Mouse (Mus musculus) forebrain, embryonic 14.5 days (tissue): Measurements from ENCODE around the gene AU021092. TPM values are rescaled to one million over a fixed set of nuclear protein-coding genes. Genes with fewer than 3 reads are reported as not detected.

ENCODE experiments used
- ATAC-seq: fragments of 200-750 bp; cut with Nextera tagmentation; 2 replicates; pipeline ENCODE4 v1.8.0; 2017; ENCODE audit warnings: mild to moderate bottlenecking, moderate library complexity
- DNase-seq: peaks from one replicate; pipeline ENCODE4 v3.0.0-alpha.2; 2015; ENCODE audit warnings: low spot score
- H3K27ac ChIP-seq: fragments of 300-500 bp; sonication (generic); 2 replicates; pipeline ENCODE4 v1.5.1; 2014; ENCODE audit warnings: low read depth, mild to moderate bottlenecking, control low read depth, low read length, moderate library complexity
- H3K27me3 ChIP-seq: fragments of 300-500 bp; sonication (generic); replicated peaks from 2 replicates; pipeline ENCODE4 v1.6.1; 2014; ENCODE audit warnings: low read length, control low read depth, mixed read lengths; ENCODE audit not compliant: control insufficient read depth, insufficient read depth
- H3K36me3 ChIP-seq: fragments of 300-500 bp; sonication (generic); 2 replicates; pipeline ENCODE4 v1.6.1; 2014; ENCODE audit warnings: low read length, control low read depth; ENCODE audit not compliant: control insufficient read depth, insufficient read depth
- H3K4me1 ChIP-seq: fragments of 300-500 bp; sonication (generic); 2 replicates; pipeline ENCODE4 v1.6.1; 2014; ENCODE audit warnings: antibody characterized with exemption, low read length, control low read depth; ENCODE audit not compliant: control insufficient read depth, insufficient read depth
- H3K4me2 ChIP-seq: fragments of 300-500 bp; sonication (generic); 2 replicates; pipeline ENCODE4 v1.6.1; 2014; ENCODE audit warnings: mild to moderate bottlenecking, control low read depth, low read length
- H3K4me3 ChIP-seq: fragments of 300-500 bp; sonication (generic); 2 replicates; pipeline ENCODE4 v1.5.1; 2014; ENCODE audit warnings: low read depth, low read length, control low read depth
- H3K9ac ChIP-seq: fragments of 300-500 bp; sonication (generic); 2 replicates; pipeline ENCODE4 v1.6.1; 2014; ENCODE audit warnings: mild to moderate bottlenecking, low read length, control low read depth, moderate library complexity
- H3K9me3 ChIP-seq: fragments of 300-500 bp; sonication (generic); replicated peaks from 2 replicates; pipeline ENCODE4 v1.6.1; 2016; ENCODE audit warnings: low read length, control low read depth, mixed read lengths; ENCODE audit not compliant: control insufficient read depth
- WGBS: fragments of 180-500 bp; shearing (Covaris S2); extraction: QIAGEN DNeasy Blood & Tissue Kit; methylation state at CpG from one replicate; pipeline ENCODE4 v1.1.7; 2014; 5-methylcytosine and 5-hydroxymethylcytosine counted together
- polyA plus RNA-seq: library from polyadenylated mRNA; unstranded; fragments of >200 nt; fragmentation: Nextera tagmentation; extraction: Ambion mirVana; gene quantifications from 2 replicates; pipeline ENCODE4 v1.2.1, GENCODE M21; 2014

Gene AU021092
- polyA plus RNA-seq, 1 experiment from 2014 or later: 17.4 TPM

GRCm38 (mm10) chr16:5221403-5221802, 696 bp downstream of the AU021092 start:
- DNase-seq: no peak

GRCm38 (mm10) chr16:5217341-5218133, 4.6 kb downstream of the AU021092 start:
- H3K27ac ChIP-seq: no peak overlapping the region
- no peaks in the 10 kb centered on the region for H3K27me3 ChIP-seq
- no peak overlapping the region for H3K4me2 ChIP-seq
- H3K36me3 ChIP-seq: no peaks in the 10 kb centered on the region
- H3K9ac ChIP-seq: no peak overlapping the region
- 60% methylated on average over 5 of the region's 5 CpGs for WGBS
- DNase-seq (no peak), ATAC-seq (no peak)
- no peaks in the 10 kb centered on the region for H3K9me3 ChIP-seq
- no peaks in the 10 kb centered on the region for H3K4me1 ChIP-seq
- no peak overlapping the region for H3K4me3 ChIP-seq

More at GRCm38 (mm10) chr16:5221403-5221802, 696 bp downstream of the AU021092 start:
- Histone ChIP-seq H3K4me2 (no peak overlapping the region), H3K27ac (no peak overlapping the region), H3K4me3 (no peak overlapping the region), H3K9me3 (no peaks in the 10 kb centered on the region), H3K9ac (no peak overlapping the region), H3K4me1 (no peaks in the 10 kb centered on the region), H3K27me3 (no peaks in the 10 kb centered on the region), H3K36me3 (no peaks in the 10 kb centered on the region)
- no peak for ATAC-seq
- WGBS: 49% methylated on average over 4 of the region's 4 CpGs

GRCm38 (mm10) chr16:5216686-5217085, 5.4 kb downstream of the AU021092 start:
- no peaks in the 10 kb centered on the region for H3K4me1 ChIP-seq
- ATAC-seq: no peak
- no peaks in the 10 kb centered on the region for H3K27me3 ChIP-seq
- H3K4me3 ChIP-seq: no peak overlapping the region
- no peak for DNase-seq
- H3K4me2 ChIP-seq: no peak overlapping the region
- no peaks in the 10 kb centered on the region for H3K9me3 ChIP-seq
- H3K27ac ChIP-seq: no peak overlapping the region
- no peak overlapping the region for H3K9ac ChIP-seq
- WGBS: 70% methylated on average over 6 of the region's 6 CpGs
- no peaks in the 10 kb centered on the region for H3K36me3 ChIP-seq

DNA sequence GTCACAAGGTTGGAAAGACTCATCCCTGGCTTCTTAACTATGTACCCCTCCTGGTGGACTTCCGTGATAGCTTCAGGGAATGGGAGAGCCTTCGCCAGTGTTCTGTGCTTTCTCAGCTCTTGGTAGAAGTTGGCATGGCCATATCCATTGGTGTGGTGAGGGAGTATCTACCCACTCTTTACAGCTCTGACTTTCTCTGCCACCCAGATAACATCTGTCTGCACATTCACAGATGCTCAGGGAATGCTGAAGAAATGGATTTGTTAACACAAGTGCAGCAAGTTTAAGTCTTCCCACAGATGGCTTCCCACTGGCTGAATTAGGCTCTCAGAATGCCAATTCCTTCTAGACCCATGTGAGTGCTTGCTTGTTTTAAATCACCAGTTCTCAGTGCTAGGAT, 8.0 kb downstream of the AU021092 start:
- no peak overlapping the region for H3K9ac ChIP-seq
- H3K4me1 ChIP-seq: no peaks in the 10 kb centered on the region
- WGBS: 84% methylated on average over 2 of the region's 2 CpGs
- H3K27ac ChIP-seq: no peak overlapping the region
- H3K4me3 ChIP-seq: no peak overlapping the region
- H3K4me2 ChIP-seq: no peak overlapping the region
- no peaks in the 10 kb centered on the region for H3K9me3 ChIP-seq
- no peaks in the 10 kb centered on the region for H3K27me3 ChIP-seq
- no peaks in the 10 kb centered on the region for H3K36me3 ChIP-seq
- DNase-seq: no peak
- ATAC-seq: no peak

DNA sequence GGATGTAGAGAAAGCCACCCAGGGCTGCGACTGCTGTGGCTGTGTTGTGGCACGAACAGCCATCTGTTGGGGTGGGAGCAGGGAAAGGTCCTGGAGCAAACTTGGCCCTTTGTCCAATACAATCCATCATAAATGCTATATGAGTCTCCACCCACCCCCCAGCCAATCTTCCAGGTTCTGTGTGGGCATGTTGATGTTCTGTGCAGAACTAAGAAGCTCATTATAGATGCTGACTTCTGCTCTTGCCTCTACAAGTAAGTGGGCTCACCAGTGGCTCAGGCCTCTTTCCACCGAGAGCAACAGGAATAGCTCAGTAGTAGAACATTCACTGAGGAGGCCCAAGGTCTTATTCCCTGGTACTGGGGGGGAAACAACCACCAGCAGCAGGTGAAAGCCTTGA, 9.9 kb downstream of the AU021092 start:
- 85% methylated on average over 3 of the region's 3 CpGs for WGBS
- DNase-seq (no peak), ATAC-seq (no peak)
- no peak overlapping the region for H3K9ac ChIP-seq
- no peak overlapping the region for H3K4me2 ChIP-seq
- H3K27ac ChIP-seq: no peak overlapping the region
- no peaks in the 10 kb centered on the region for H3K4me1 ChIP-seq
- no peaks in the 10 kb centered on the region for H3K36me3 ChIP-seq
- no peaks in the 10 kb centered on the region for H3K27me3 ChIP-seq
- H3K9me3 ChIP-seq: no peaks in the 10 kb centered on the region
- no peak overlapping the region for H3K4me3 ChIP-seq

DNA sequence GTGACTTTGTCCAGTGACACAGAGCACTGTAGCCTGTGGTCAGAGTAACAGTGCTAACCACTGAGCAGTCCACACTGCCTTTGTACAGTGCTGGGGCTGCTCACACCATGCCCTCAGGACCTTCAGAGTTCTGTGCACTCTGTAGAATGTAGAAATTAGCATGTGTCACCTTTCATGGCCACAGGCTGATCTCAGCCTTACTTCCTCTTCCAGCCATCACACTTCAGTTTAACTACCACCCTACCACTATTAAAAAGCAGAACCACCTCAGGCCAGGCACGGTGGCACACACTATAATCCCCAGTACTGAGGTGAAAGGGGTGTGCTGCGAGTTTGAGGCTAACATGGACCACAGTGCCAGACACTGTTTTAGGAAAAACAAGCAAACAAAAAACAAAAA, 11.7 kb downstream of the AU021092 start:
- Histone ChIP-seq H3K27me3 (no peaks in the 10 kb centered on the region), H3K9ac (no peak overlapping the region), H3K9me3 (no peaks in the 10 kb centered on the region), H3K4me2 (no peak overlapping the region), H3K36me3 (no peaks in the 10 kb centered on the region), H3K4me3 (no peak overlapping the region), H3K4me1 (no peaks in the 10 kb centered on the region), H3K27ac (no peak overlapping the region)
- no peak for DNase-seq
- no peak for ATAC-seq
- WGBS: 77% methylated on average over 2 of the region's 2 CpGs

DNA sequence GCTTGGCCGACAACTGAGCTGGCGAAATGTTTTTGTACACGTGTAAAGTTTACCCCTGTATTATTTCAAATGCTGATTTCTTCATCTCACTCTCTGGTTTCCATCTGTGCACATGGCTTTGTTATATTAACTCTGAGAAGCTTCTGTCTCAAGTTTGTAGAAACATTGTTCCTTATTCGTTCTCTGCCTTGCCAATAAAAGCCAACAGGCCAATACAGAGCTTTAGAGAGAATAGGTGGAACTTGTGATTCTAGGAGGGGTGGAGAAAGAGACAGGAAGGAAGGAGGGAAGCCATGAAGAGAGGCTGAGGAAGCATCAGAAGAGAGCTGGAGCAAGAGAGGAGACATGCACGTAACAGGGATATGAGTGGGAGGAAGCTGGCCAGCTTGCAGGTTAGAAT, 16.0 kb downstream of the AU021092 start:
- H3K9ac ChIP-seq: no peak overlapping the region
- H3K4me2 ChIP-seq: no peak overlapping the region
- 75% methylated on average over 5 of the region's 5 CpGs for WGBS
- no peak for ATAC-seq
- H3K36me3 ChIP-seq: no peaks in the 10 kb centered on the region
- no peaks in the 10 kb centered on the region for H3K9me3 ChIP-seq
- DNase-seq: no peak
- H3K27me3 ChIP-seq: no peaks in the 10 kb centered on the region
- H3K4me3 ChIP-seq: no peak overlapping the region
- H3K4me1 ChIP-seq: peaks cover 7% of the 10 kb centered on the region
- H3K27ac ChIP-seq: no peak overlapping the region

DNA sequence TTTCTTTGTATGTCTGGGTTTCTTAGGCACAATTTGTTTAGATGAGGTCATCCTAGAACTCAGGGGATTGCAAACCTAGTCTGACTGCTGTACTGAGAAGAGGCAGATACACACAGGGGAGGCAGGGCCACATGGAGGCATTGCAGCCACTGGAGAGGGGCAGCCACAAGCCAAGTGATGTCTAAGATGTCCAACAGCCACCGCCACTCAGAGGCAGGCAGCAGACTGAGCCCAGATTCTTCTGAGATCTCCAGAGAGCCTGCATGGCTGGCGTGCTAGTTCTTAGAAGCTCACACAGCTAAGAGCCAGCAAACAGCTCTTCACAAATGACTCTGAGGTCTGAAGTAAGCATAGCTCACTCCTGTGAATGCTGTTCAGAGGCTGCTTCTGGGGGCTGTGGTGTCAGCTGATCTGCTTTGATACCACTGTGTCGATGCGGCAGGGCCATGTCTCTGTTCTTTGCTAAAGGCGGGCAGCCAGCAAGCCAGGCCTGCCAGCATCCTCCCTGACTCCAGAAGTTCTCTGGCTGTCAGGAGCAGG, 16.6 kb downstream of the AU021092 start:
- ATAC-seq (no peak), DNase-seq (no peak)
- WGBS: 86% methylated on average over 5 of the region's 5 CpGs

GRCm38 (mm10) chr16:5203668-5204433, 18.2 kb downstream of the AU021092 start, which contains the start of gene Nagpa:
Nagpa (minus strand) TSS chr16:5204012.
- H3K27me3 ChIP-seq: no peaks in the 10 kb centered on the region
- H3K9ac ChIP-seq: peak within 1 kb of the TSS; percentile 63
- no peaks in the 10 kb centered on the region for H3K9me3 ChIP-seq
- peak within 1 kb of the TSS; percentile 63 for H3K4me3 ChIP-seq
- peak; percentile 94 for DNase-seq
- no peaks in the 10 kb centered on the region; the same call in 1 of the 2 replicates for H3K36me3 ChIP-seq
- H3K27ac ChIP-seq: no peak within 1 kb of the TSS
- H3K4me1 ChIP-seq: peaks cover 7% of the 10 kb centered on the region
- peak within 1 kb of the TSS; percentile 91 for H3K4me2 ChIP-seq
- peak; percentile 96 for ATAC-seq
- WGBS: 4% methylated on average over 40 of the region's 40 CpGs

More for the DNA sequence above, 16.6 kb downstream of the AU021092 start:
- Histone ChIP-seq H3K4me1 (peaks cover 7% of the 10 kb centered on the region), H3K4me2 (no peak overlapping the region), H3K36me3 (no peaks in the 10 kb centered on the region), H3K9me3 (no peaks in the 10 kb centered on the region), H3K4me3 (no peak overlapping the region), H3K9ac (no peak overlapping the region), H3K27ac (no peak overlapping the region), H3K27me3 (no peaks in the 10 kb centered on the region)
